Mouse (Mus musculus) embryonic stem cell, embryonic (primary cell): Measurements from ENCODE around the gene Defb21.

Experiments used
- CTCF ChIA-PET, 4 experiments: fragments of 300-600 bp in 2 of 4; fragments of 350-600 bp in 2 of 4; sonication (Branson Sonifier 250); formaldehyde crosslinking; loops; one replicate each; lab custom pipeline; 2022; ENCODE audit warnings: inconsistent platforms in 2 of 4; lab: Charles Lee
- POLR2A ChIA-PET, 4 experiments: fragments of 300-600 bp in 2 of 4; fragments of 350-600 bp in 2 of 4; sonication (Branson Sonifier 250); formaldehyde crosslinking; loops; one replicate each; lab custom pipeline; 2022; ENCODE audit warnings: antibody characterized with exemption in 4 of 4, inconsistent platforms in 1 of 4; lab: Charles Lee

The Defb21 gene

DNA sequence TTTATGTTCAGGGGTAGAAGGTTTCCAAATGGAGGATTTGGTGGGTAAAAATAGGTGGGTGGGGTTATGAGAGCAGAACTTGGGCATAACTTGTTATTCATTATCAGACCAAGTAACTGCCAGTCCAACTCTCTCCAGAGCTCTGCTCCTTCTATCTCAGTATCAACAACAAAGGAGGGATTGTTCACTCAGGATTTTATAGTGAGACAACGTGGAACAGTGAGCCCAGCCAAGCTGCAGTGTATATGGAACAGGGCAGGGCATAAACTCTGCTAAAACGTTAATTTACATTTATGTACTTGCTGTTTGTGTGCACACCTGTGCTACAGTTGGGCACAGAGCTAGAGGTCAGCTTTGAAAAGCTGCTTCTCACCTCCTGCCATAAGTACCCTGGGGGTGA, 15.9 kb downstream of the Defb21 start:
- CTCF ChIA-PET: interaction anchor here in 1 of 4 experiments (0.9 kb wide), 1 partner anchor 13 kb away, joined by 3 read pairs; no protein-coding TSS in a partner anchor
- POLR2A ChIA-PET: no interaction called here

DNA sequence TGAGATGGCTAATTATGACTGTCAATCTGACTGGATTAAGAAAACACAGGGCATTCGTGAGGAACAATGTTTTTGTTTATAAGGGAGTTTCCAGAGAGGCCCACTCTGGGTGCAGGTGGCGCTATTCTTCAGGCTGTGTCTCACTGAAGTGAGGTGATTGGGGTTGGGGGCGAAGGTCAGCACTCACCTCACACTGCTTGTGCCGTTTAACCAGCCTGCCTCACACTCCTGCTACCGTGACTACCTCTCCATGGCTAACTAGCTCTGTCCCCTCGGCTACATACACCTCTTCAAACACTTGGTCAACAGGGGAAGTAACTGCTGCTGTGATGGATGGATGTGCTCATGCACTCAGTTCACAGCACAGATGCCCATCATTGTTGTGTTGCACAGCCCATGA, 16.5 kb downstream of the Defb21 start:
- POLR2A ChIA-PET: no interaction called here
- CTCF ChIA-PET: interaction anchor here in 1 of 4 experiments (0.9 kb wide), 1 partner anchor 12 kb away, joined by 3 read pairs; no protein-coding TSS in a partner anchor

DNA sequence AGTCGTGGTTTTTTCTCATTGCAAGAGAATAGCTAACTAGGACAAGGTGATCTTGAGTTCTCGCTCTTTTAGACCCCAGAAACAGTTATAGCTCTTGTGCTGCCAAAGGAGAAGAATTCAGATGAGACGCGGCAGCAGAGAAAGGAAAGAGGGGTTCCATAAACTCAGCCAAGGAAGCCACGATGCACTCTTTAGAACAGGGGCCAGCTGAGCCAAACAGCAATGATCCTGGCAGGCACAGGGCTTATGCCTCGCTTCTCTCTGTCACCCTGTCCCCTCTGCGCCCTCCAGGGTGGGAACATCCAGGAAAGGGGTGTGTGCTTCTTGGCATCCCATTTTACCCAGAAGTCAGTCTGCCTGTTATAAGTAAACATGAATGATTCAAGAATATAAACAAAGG, 26.8 kb downstream of the Defb21 start, which contains the start of gene Defb45:
Defb45 (minus strand) TSS at position 101 of the 400 bp plus-strand sequence.
- ChIA-PET POLR2A (no interaction called here), CTCF (interaction anchor here in 1 of 4 experiments (0.6 kb wide), 1 partner anchor 45 kb away, joined by 4 read pairs; no protein-coding TSS in a partner anchor)

DNA sequence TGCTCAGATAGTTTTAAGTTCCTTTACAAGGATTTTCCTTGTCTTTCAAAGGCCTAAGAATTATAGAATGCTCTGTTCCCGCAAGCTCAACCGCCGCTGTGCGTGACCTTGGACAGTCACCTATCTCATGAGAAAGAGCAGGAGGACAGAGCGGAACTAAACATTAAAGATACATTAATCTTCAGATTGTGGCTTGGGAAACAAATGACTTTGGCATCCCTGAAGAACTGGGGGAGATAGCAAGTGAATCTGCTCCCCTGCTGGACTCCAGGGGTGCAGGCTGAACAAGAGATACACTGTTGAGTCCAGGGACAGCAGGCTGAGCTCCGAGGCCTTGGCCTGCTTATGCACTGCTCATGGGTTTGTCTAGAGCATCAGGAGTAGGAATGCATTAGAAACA, 27.5 kb downstream of the Defb21 start:
- POLR2A ChIA-PET: interaction anchor here in 2 of 4 experiments (0.5 to 0.6 kb wide), 2 partner anchors 17 to 80 kb away, joined by 3 read pairs; no protein-coding TSS in a partner anchor

DNA sequence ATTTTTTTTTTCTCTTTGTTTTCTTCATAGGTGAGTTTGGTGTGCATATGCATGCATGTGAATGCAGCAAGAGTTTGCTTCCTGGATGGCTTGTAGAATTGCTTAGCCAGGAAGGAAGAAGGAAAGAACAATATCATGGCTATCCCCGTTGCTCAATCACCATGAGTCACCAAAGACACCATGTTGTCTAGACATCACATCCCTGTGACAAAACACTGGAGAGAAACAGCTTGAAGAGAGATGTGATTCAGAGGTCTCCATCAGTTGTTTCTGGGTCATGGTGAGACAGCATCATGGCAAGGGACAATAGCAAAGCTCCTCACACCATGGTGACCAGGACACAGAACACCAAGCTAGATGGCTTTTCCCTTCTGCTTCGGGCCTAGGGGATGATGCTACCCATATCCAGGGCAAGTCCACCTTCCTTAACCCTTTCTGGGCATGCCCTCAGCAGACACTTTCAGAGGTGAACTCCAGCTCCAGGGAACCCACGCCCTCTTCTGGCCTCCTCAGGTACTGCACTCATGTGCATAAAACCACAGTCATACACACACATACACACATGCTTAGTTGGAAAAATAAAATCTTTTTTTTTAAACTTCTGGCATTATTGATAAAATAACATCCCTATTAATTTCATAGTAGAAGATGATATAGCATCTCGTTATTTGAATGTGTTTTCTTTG, 28.9 kb downstream of the Defb21 start:
- CTCF ChIA-PET: interaction anchor here (0.5 to 2.0 kb wide), 15 partner anchors 10 to 480 kb away, joined by 3 to 7 read pairs (median 3); partner anchors contain the start of gene H13 (in 2 of the 4)
- POLR2A ChIA-PET: interaction anchor here in 1 of 4 experiments (0.6 kb wide), 1 partner anchor 145 kb away, joined by 5 read pairs; no protein-coding TSS in a partner anchor

More for the DNA sequence above, 27.5 kb downstream of the Defb21 start:
- CTCF ChIA-PET: interaction anchor here in 1 of 4 experiments (0.6 kb wide), 1 partner anchor 45 kb away, joined by 4 read pairs; no protein-coding TSS in a partner anchor

DNA sequence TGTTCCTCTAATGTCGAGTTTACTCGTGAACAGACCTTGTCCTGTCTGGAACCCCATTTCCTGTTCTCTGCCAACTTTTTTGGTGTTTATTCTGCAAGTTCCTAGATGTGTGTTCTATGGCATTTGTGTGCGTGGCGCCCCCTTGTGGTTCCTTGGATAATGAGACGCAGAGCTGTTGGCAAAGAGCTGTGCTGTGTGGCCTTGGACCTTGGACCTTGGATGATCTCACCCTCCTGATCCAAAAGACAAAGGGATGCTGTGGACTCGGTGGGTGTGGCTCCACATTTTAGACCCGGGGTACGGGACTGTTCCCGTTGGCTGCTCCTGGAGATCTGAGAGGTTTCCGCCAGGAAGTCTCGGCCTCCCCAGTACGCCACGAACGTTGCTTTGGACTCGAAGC, 31.5 kb downstream of the Defb21 start, which contains the start of gene Defb36:
Defb36 (plus strand) TSS at position 271 of the 400 bp plus-strand sequence.
- ChIA-PET CTCF (interaction anchor here (0.5 to 2.2 kb wide), 38 partner anchors 8 to 692 kb away, joined by 3 to 17 read pairs (median 4); partner anchors contain the start of genes H13 (in 2 of the 4) and Defb21 (in 1 of the 4)), POLR2A (interaction anchor here in 2 of 4 experiments (0.6 to 1.0 kb wide), 4 partner anchors 17 to 213 kb away, joined by 3 read pairs; partner anchors contain the start of gene Mcts2 (in 1 of the 2))

DNA sequence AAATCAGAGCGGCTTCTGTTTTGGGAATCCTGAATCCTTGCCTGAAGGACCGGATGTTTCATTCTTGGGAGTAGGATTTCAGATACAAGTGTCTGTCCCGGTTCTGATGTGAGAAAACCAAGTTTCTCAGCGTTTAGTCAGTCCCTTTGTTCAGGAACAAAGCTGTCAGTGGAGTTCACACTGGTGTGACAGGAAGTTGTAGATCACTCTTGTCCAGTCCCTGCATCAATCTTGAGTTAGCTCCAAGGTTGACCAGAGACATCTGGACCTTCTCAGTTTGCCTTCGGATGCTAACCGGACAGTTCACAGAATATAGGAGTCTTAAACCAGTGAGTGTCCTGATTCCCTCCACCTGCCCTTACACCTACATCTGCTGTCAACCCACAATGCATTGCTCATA, 35.2 kb downstream of the Defb21 start:
- POLR2A ChIA-PET: interaction anchor here in 2 of 4 experiments (0.6 to 1.0 kb wide), 2 partner anchors 122 to 161 kb away, joined by 4 to 13 read pairs; no protein-coding TSS in a partner anchor
- CTCF ChIA-PET: interaction anchor here in 2 of 4 experiments (0.7 to 1.8 kb wide), 3 partner anchors 8 to 48 kb away, joined by 3 to 5 read pairs (median 4); no protein-coding TSS in a partner anchor

DNA sequence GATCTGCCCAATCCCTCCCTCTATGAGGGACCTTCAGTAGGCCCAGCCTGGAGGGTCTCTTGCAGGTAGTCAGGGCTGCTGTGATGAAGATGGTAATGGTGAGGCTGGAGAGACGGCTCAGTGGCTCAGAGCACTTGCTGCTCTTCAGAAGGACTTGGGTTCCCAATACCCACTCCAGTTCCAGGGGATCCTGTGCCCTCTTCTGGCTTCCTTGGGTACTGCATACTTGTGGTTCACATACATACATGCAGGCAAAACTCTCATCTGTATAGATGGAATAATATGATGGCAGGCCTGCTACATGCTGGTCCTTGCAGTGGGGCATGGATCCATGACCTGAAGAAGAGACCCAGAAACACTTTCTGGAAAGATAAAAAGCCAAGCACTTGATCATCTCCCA, 36.2 kb downstream of the Defb21 start:
- ChIA-PET CTCF (interaction anchor here in 2 of 4 experiments (0.6 to 0.7 kb wide), 2 partner anchors 54 to 520 kb away, joined by 3 read pairs; no protein-coding TSS in a partner anchor), POLR2A (interaction anchor here in 1 of 4 experiments (0.7 kb wide), 1 partner anchor 37 kb away, joined by 5 read pairs; no protein-coding TSS in a partner anchor)

DNA sequence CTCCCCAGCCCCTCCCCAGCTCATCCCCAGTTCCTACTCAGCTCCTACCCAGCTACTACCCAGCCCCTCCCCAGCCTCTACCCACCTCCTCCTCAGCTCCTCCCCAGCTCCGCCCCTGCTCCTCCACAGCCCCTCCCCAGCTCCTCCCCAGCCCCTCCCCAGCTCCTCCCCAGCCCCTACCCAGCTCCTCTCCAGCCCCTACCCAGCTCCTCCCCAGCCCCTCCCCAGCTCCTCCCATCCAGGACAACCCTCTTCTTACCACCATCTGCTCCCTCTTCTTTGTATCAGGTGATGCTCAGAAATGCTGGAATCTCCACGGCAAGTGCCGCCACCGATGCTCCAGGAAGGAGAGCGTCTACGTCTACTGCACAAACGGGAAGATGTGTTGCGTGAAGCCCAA, 39.6 kb downstream of the Defb21 start:
- POLR2A ChIA-PET: interaction anchor here in 3 of 4 experiments (0.5 to 1.2 kb wide), 11 partner anchors 14 to 936 kb away, joined by 3 to 5 read pairs (median 3); partner anchors contain the start of gene H13 (in 1 of the 3)
- CTCF ChIA-PET: interaction anchor here (0.6 to 1.3 kb wide), 9 partner anchors 8 to 531 kb away, joined by 3 to 7 read pairs (median 4); partner anchors contain the start of genes Defb21 (in 1 of the 4) and Defb36 (in 1 of the 4)

DNA sequence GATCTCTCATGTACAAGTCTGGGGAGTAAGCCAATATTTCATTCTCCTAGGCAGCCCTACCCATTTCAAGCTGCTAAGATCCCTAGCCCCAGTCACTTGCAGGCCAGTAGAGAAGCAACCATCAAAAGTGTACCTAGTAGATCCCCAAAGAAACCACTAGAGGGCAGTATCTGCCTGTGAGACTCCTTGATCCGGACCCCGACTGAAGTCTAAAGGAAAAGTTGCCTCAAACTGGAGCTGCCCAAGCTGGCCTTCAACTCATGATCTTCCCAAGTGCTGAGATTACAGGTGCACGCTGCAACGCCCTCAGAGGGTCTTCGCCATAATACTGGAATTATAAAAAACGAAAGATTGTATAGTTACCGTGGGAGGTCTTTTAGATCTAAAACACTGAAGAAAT, 43.0 kb downstream of the Defb21 start:
- CTCF ChIA-PET: interaction anchor here (0.6 to 3.0 kb wide), 60 partner anchors 9 to 527 kb away, joined by 3 to 17 read pairs (median 4); partner anchors contain the start of genes Defb36 (in 4 of the 4), H13 (in 4 of the 4), Bcl2l1 (in 1 of the 4) and Rem1 (in 1 of the 4)

DNA sequence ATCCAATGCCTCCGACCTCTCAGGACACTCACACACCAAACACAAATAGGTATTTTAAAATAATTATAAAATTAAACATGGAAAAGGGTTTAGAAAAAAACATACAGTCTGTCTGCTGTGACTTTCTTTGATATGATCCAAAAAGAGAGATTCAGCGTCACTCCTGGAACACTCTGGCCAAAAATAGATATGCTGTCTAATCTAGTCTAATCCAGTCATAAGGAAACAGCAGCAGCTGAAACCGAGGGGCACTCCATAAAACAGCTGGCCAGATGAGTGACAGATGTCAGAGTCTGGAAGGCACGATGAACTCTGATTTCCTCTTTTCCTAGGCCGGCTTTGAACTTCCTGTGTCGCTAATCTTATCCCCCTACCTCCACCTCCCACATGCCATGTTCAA, 43.9 kb downstream of the Defb21 start:
- CTCF ChIA-PET: interaction anchor here (0.7 to 3.0 kb wide), 15 partner anchors 9 to 1012 kb away, joined by 3 to 17 read pairs (median 4); partner anchors contain the start of genes Defb36 (in 3 of the 4), H13 (in 1 of the 4) and Rem1 (in 1 of the 4)
- POLR2A ChIA-PET: interaction anchor here in 1 of 4 experiments (0.9 to 2.3 kb wide), 2 partner anchors 15 to 73 kb away, joined by 3 to 6 read pairs; no protein-coding TSS in a partner anchor

More for the DNA sequence above, 43.0 kb downstream of the Defb21 start:
- POLR2A ChIA-PET: interaction anchor here in 2 of 4 experiments (0.9 to 2.3 kb wide), 4 partner anchors 16 to 74 kb away, joined by 3 to 6 read pairs (median 3); partner anchors contain the start of gene H13 (in 2 of the 2)

DNA sequence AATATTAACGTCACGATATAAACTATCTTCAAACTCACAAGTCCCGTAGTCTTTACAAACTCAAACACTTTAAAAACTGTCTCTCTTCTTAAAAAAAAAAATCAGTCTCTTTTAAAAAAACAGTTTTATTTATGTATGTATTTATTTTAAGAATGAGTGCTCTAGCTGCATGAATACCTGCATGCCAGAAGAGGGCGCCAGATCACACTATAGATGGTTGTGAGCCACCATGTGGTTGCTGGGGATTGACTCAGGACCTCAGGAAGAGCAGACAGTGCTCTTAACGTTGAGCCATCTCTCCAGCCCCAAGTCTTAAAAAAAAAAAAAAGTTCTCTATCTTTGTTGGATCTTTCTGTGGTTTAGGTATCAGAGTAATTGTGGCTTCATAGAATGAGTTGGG, 44.8 kb downstream of the Defb21 start:
- CTCF ChIA-PET: interaction anchor here (0.6 to 3.0 kb wide), 37 partner anchors 8 to 827 kb away, joined by 3 to 12 read pairs (median 4); partner anchors contain the start of genes Defb36 (in 2 of the 4), H13 (in 2 of the 4) and Trib3 (in 1 of the 4)

DNA sequence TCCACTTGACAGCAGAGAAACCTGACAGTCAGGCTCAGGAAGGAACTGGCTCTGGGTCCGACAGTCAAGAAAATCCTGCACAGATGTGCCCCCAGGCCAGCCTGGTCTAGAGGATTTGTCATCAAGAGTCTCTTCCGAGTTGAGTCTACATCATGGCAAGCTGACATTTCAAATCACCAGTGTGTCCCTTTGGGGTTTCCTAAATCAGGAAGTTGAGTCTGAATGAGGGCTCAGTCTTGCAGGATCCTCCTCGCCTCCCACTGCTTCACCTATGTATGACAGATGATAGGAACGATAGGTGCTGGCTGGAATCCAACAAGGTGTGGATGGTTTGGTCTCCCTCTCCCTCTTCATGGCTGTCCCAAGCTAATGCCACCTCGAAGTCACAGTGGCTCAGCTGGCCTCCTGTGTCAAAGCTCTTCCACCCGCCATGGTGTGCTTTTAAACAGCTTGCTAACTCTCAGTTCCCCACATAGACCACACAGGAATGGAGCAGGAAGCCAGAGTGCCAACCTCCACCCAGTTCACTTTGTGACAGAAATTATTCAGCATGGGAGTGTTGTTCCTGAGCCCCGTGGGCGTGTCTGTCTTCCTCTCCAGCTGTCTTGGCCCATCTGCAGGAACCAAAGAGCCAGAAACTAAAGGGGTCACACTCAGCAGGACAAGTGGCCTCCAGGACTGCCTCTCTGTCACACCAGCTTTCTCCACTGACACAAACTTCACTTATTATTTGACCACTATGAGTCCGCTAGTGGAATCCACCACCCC, 48.0 kb downstream of the Defb21 start:
- CTCF ChIA-PET: interaction anchor here in 1 of 4 experiments (0.9 to 1.2 kb wide), 2 partner anchors 16 to 48 kb away, joined by 3 to 5 read pairs; partner anchors contain the start of genes Defb36 and H13
- POLR2A ChIA-PET: interaction anchor here in 3 of 4 experiments (0.6 to 1.5 kb wide), 4 partner anchors 48 to 241 kb away, joined by 3 read pairs; partner anchors contain the start of gene H13 (in 1 of the 3)

More for the DNA sequence above, 44.8 kb downstream of the Defb21 start:
- POLR2A ChIA-PET: interaction anchor here (0.6 to 0.8 kb wide), 5 partner anchors 26 to 553 kb away, joined by 3 to 4 read pairs (median 3); partner anchors contain the start of gene H13 (in 1 of the 4)

DNA sequence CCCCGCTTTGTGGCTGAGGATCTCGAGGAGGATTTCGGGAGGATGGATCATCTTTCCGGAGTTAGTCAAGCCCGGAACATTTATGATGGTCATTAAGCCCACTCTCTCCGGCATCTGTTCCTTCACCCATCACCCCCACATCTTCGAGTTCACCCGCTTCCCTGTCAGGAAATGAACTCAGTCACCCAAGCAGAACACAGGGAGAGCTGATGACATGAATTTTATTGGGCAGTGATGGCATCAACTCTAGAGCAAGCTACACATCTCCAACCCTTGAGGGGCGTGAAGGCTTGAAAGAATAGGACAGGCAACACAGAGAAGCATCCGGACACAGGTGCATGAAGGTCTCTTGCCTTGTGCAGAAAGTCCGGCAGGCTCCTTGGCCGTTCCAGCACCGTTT, 49.6 kb downstream of the Defb21 start:
- ChIA-PET CTCF (interaction anchor here in 2 of 4 experiments (0.7 kb wide), 2 partner anchors 208 to 523 kb away, joined by 3 read pairs; no protein-coding TSS in a partner anchor), POLR2A (interaction anchor here in 2 of 4 experiments (0.6 to 1.5 kb wide), 2 partner anchors 47 to 143 kb away, joined by 3 read pairs; partner anchors contain the start of gene H13 (in 1 of the 2))

DNA sequence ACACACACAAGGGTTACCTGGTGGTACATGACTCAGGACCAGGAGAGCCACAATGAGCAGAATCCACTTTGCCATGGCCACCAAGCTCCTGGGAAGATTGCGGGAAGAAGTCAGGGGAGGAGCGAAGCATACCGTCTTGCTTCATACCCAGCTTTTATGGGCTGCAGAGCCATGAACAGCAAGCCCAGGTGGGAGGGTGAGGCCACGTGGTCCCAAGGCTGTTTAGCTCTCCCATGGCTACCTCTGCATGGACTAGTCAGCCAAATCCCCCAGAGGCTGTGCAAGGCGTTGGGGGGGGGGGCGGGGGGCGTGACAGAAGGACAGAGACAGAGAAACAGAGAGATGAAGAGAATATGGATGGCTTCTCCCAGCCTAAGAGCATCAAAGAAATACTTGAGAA, 50.4 kb downstream of the Defb21 start, which contains the start of gene Defb25:
Defb25 (minus strand) TSS at position 101 of the 400 bp plus-strand sequence.
- ChIA-PET POLR2A (interaction anchor here in 3 of 4 experiments (0.6 to 1.1 kb wide), 3 partner anchors 63 to 143 kb away, joined by 3 read pairs; partner anchors contain the start of gene Mcts2 (in 1 of the 3)), CTCF (interaction anchor here in 3 of 4 experiments (0.6 to 0.7 kb wide), 4 partner anchors 34 to 317 kb away, joined by 3 read pairs; no protein-coding TSS in a partner anchor)
